Comparison of ENCODE assay signal across 11 mouse cellular contexts in the genomic region with DNA sequence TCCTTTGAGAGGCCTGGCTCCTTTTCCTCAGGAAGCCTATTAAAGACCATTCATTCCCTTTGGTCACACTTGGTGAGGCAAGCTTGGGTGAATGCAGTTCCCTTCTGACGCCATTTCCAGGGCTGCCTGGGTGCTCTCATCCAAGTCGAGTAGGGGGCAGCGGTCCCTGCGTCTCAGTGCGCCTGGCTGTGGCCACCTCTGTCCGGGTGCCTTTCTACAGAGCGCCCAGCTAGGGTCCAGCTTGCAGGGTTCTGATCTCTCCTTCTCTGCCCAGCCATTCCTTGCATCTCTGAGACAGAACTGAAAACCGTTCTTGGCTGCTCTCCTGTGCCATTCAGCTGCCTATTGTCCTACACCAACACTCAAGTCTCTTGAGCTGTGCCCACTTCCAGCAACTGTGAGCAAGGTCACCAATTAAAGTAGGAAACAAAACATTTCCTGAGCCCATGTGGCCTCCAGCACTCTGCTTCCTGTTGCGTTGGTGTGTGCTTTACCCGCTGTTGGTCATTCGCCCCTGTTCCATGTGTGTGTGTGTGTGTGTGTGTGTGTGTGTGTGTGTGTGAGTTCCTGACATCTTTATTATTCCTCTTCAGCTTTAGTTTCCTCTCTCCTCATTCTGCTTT.
A peak's percentile ranks its signal among the peaks of the same experiment; 100 is the strongest.
DNase-seq lines count a peak whose midpoint lies in the region; ATAC-seq and TF ChIP-seq lines count a peak whose summit lies in the region.
"Had no signal": no experiment of that assay in that cellular context is flagged by ENCODE, and none has a peak within 500 bp of the region (broad histone marks: within the 10 kb centered on the region; RNA-seq: fewer than 3 reads in every experiment).

No protein-coding gene starts in this region.

- ATAC-seq in hindbrain, embryonic 12.5 days (ENCODE audit: low FRiP score), result peak; percentile 59
- peak; percentile 36; the same call in 1 of the 2 replicates for ATAC-seq in limb, embryonic 13.5 days (ENCODE audit: low FRiP score, low read depth)
- ATAC-seq: inflammation-experienced regulatory T-cells, adult 6 months had no signal

- H3K36me3 ChIP-seq in hindbrain, embryonic 12.5 days, result no peaks in the 10 kb centered on the region
- H3K36me3 ChIP-seq in hindbrain, embryonic 10.5 days, result no peaks in the 10 kb centered on the region
- H3K36me3 ChIP-seq in limb, embryonic 13.5 days, result no peaks in the 10 kb centered on the region
- H3K36me3 ChIP-seq: G1E; liver, embryonic 13.5 days had no signal

- no peak overlapping the region for H3K4me2 ChIP-seq in hindbrain, embryonic 12.5 days (replicated peaks)
- no peak overlapping the region for H3K4me2 ChIP-seq in limb, embryonic 13.5 days (replicated peaks)
- H3K4me2 ChIP-seq: liver, embryonic 13.5 days had no signal

- no peak for TF ChIP-seq CTCF in olfactory bulb, adult 2 months (IDR thresholded peaks at IDR 0.05; ENCODE audit: insufficient read depth, low read depth, low read length)

- no peaks in the 10 kb centered on the region for H3K9me3 ChIP-seq in hindbrain, embryonic 12.5 days (replicated peaks)
- H3K9me3 ChIP-seq in hindbrain, embryonic 10.5 days, result no peaks in the 10 kb centered on the region
- H3K9me3 ChIP-seq in limb, embryonic 13.5 days, result no peaks in the 10 kb centered on the region
- H3K9me3 ChIP-seq: liver, embryonic 13.5 days had no signal

- H3K4me3 ChIP-seq in hindbrain, embryonic 12.5 days, result no peak overlapping the region
- H3K4me3 ChIP-seq in hindbrain, embryonic 10.5 days, result no peak overlapping the region
- no peak overlapping the region for H3K4me3 ChIP-seq in limb, embryonic 13.5 days
- H3K4me3 ChIP-seq in olfactory bulb, adult 2 months (ENCODE audit: insufficient read depth, low read depth, low read length), result no peak overlapping the region
- H3K4me3 ChIP-seq: liver, embryonic 13.5 days had no signal

- no peak for TF ChIP-seq POLR2A in olfactory bulb, adult 2 months (IDR thresholded peaks at IDR 0.05; ENCODE audit: insufficient read depth, low read depth, low read length)

- 73% methylated on average over 11 of the region's 11 CpGs for WGBS in hindbrain, embryonic 12.5 days
- 75% methylated on average over 11 of the region's 11 CpGs for WGBS in hindbrain, embryonic 10.5 days
- WGBS in limb, embryonic 13.5 days, result 80% methylated on average over 11 of the region's 11 CpGs
- 53% methylated on average over 11 of the region's 11 CpGs for WGBS in olfactory bulb, adult 2 months

- H3K27me3 ChIP-seq in hindbrain, embryonic 12.5 days, result peaks cover 4% of the 10 kb centered on the region; the same call in 1 of the 2 replicates
- H3K27me3 ChIP-seq in hindbrain, embryonic 10.5 days (ENCODE audit: insufficient read depth, poor library complexity, severe bottlenecking), result no peaks in the 10 kb centered on the region
- H3K27me3 ChIP-seq in limb, embryonic 13.5 days, result peaks cover 3% of the 10 kb centered on the region; the same call in 1 of the 2 replicates
- H3K27me3 ChIP-seq: liver, embryonic 13.5 days had no signal

- no peak overlapping the region for H3K9ac ChIP-seq in hindbrain, embryonic 12.5 days
- no peak overlapping the region for H3K9ac ChIP-seq in limb, embryonic 13.5 days
- H3K9ac ChIP-seq: liver, embryonic 13.5 days had no signal

- 0 out of 2 replicates have a peak overlapping the region, but pooled peaks have one; percentile 8 for H3K27ac ChIP-seq in hindbrain, embryonic 12.5 days
- H3K27ac ChIP-seq in hindbrain, embryonic 10.5 days, result no peak overlapping the region
- H3K27ac ChIP-seq in limb, embryonic 13.5 days, result no peak overlapping the region; the same call in 1 of the 2 replicates
- H3K27ac ChIP-seq in olfactory bulb, adult 2 months (ENCODE audit: insufficient read depth, low read depth, low read length), result peak overlapping the region; percentile 55
- H3K27ac ChIP-seq: liver, embryonic 13.5 days had no signal

- no peak for DNase-seq in hindbrain, embryonic 10.5 days (ENCODE audit: low spot score)
- DNase-seq in right cerebral cortex, postnatal 10 days (ENCODE audit: low spot score in 2 of 2), result peak; percentile 27 to 44
- no peak for DNase-seq in right cerebral cortex, postnatal 4 days
- no peak for DNase-seq in spleen, postnatal 10 days (ENCODE audit: low spot score in 2 of 2)
- no peak for DNase-seq in adrenal gland, adult (ENCODE audit: inconsistent age in 2 of 2, low spot score in 1 of 2)
- DNase-seq: liver, embryonic 13.5 days had no signal

- peaks cover 9% of the 10 kb centered on the region for H3K4me1 ChIP-seq in hindbrain, embryonic 12.5 days
- 0 out of 2 replicates have a peak, but pooled peaks cover 10% of the 10 kb centered on the region for H3K4me1 ChIP-seq in hindbrain, embryonic 10.5 days (replicated peaks)
- H3K4me1 ChIP-seq in limb, embryonic 13.5 days, result peaks cover 11% of the 10 kb centered on the region
- H3K4me1 ChIP-seq in olfactory bulb, adult 2 months (ENCODE audit: control insufficient read depth, insufficient read depth, low read length), result peaks cover 10% of the 10 kb centered on the region
- H3K4me1 ChIP-seq: liver, embryonic 13.5 days had no signal

Comparison
In these comparisons a context has a peak if more than half of its experiments do, and no peak if none do; other contexts are left out.
1. H3K27ac ChIP-seq: peak in hindbrain, embryonic 12.5 days (single experiment) and olfactory bulb, adult 2 months (single experiment); none in hindbrain, embryonic 10.5 days (single experiment) and limb, embryonic 13.5 days (single experiment).
2. DNase-seq: peak in right cerebral cortex, postnatal 10 days (2 of 2); none in hindbrain, embryonic 10.5 days (single experiment), right cerebral cortex, postnatal 4 days (single experiment), spleen, postnatal 10 days (0 of 2) and adrenal gland, adult (0 of 2).